Mouse (Mus musculus) myocyte (in vitro differentiated cells): ENCODE measurements at regions not wholly inside any gene's neighbourhood (a gene's known extent, or its start where the extent isn't known, plus 50 kb on each side); places are given as distances from the start of the nearest gene placed in this dataset.

Experiments
- H3K27me3 ChIP-seq: one replicate; pipeline ENCODE4 v1.6.1; 2011; ENCODE audit not compliant: control insufficient read depth, insufficient read depth, insufficient read length
- H3K36me3 ChIP-seq: one replicate; pipeline ENCODE4 v1.6.1; 2011; ENCODE audit not compliant: control insufficient read depth, insufficient read depth
- H3K4me2 ChIP-seq: one replicate; pipeline ENCODE4 v1.6.1; 2011; ENCODE audit warnings: low read depth, control low read depth
- H3K4me3 ChIP-seq: one replicate; pipeline ENCODE4 v1.5.1; 2011; ENCODE audit warnings: mild to moderate bottlenecking, control low read depth, moderate library complexity
- H3K79me2 ChIP-seq: one replicate; pipeline ENCODE4 v1.6.1; 2011; ENCODE audit not compliant: control insufficient read depth, insufficient read depth
- H3ac ChIP-seq: one replicate; pipeline ENCODE4 v1.6.1; 2011; ENCODE audit not compliant: control insufficient read depth, insufficient read length
- CEBPB ChIP-seq: IDR thresholded peaks from 2 replicates; pipeline ENCODE4 v1.6.1; 2011; ENCODE audit warnings: mild to moderate bottlenecking, moderate library complexity; ENCODE audit not compliant: poor library complexity, insufficient read depth, severe bottlenecking
- E2F4 ChIP-seq: IDR thresholded peaks from one replicate; pipeline ENCODE4 v1.6.1; 2011; ENCODE audit warnings: mild to moderate bottlenecking, control low read depth, moderate library complexity; ENCODE audit not compliant: insufficient read depth
- MAX ChIP-seq: IDR thresholded peaks from one replicate; pipeline ENCODE4 v1.6.1; 2011; ENCODE audit warnings: low read depth, mild to moderate bottlenecking, control low read depth
- MYOD1 ChIP-seq, 3 experiments: IDR thresholded peaks; one replicate each; pipeline ENCODE4 v1.6.1; 2011; ENCODE audit warnings: control low read depth in 2 of 3, low read depth in 2 of 3, mild to moderate bottlenecking in 2 of 3, moderate library complexity in 1 of 3; ENCODE audit not compliant: insufficient read length in 2 of 3, control insufficient read depth in 1 of 3
- MYOG ChIP-seq, 3 experiments: IDR thresholded peaks; one replicate each; pipeline ENCODE4 v1.6.1; 2011; ENCODE audit warnings: control low read depth in 2 of 3, low read depth in 2 of 3, mild to moderate bottlenecking in 2 of 3; ENCODE audit not compliant: insufficient read length in 2 of 3, control insufficient read depth in 1 of 3, insufficient read depth in 1 of 3
- POLR2A ChIP-seq: IDR thresholded peaks from one replicate; pipeline ENCODE4 v1.6.1; 2011; ENCODE audit warnings: low read depth, mild to moderate bottlenecking, control low read depth, moderate library complexity; ENCODE audit not compliant: insufficient read length
- POLR2AphosphoS2 ChIP-seq: IDR thresholded peaks from one replicate; pipeline ENCODE4 v1.6.1; 2011; ENCODE audit warnings: low read depth, control low read depth; ENCODE audit not compliant: insufficient read length
- REST ChIP-seq: IDR thresholded peaks from one replicate; pipeline ENCODE4 v1.6.1; 2011; ENCODE audit warnings: mild to moderate bottlenecking, control low read depth, moderate library complexity; ENCODE audit not compliant: insufficient read depth, insufficient read length
- SRF ChIP-seq: IDR thresholded peaks from one replicate; pipeline ENCODE4 v1.6.1; 2011; ENCODE audit warnings: low read depth; ENCODE audit not compliant: control insufficient read depth, insufficient read length
- TCF12 ChIP-seq: IDR thresholded peaks from one replicate; pipeline ENCODE4 v1.6.1; 2011; ENCODE audit warnings: mild to moderate bottlenecking, control low read depth; ENCODE audit not compliant: poor library complexity, insufficient read depth, severe bottlenecking
- TCF3 ChIP-seq: IDR thresholded peaks from one replicate; pipeline ENCODE4 v1.6.1; 2011; ENCODE audit warnings: low read depth, control low read depth; ENCODE audit not compliant: insufficient read length
- USF1 ChIP-seq: IDR thresholded peaks from one replicate; pipeline ENCODE4 v1.6.1; 2011; ENCODE audit warnings: low read depth, mild to moderate bottlenecking, control low read depth, moderate library complexity

DNA sequence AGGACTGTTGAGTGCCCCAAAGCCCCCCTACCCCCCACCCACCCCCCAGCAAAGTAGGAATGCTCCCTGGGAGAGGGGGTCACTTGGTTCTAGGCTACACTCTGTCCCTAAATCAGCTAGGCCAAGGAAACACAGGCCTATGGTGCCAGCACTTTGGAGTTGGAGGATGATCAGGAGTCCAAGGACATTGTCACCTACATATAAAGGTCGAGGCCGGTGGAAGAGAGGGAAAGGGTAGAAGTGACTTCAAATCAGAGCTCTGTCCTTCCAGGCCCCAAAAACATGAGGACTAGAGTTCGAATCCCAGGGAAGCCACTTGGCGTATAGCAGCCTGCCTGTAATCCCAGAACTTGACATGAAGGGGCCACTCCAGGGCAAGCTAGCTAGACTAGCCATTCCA lies 92.3 kb upstream of the Wnt4 start:
- H3K4me2 ChIP-seq = no peak overlapping the region
- H3K27me3 ChIP-seq = no peaks in the 10 kb centered on the region
- no peaks in the 10 kb centered on the region for H3K36me3 ChIP-seq
- no peak overlapping the region for H3K4me3 ChIP-seq
- no peaks in the 10 kb centered on the region for H3K79me2 ChIP-seq
- no peak for TF ChIP-seq CEBPB
- H3ac ChIP-seq = no peak overlapping the region

DNA sequence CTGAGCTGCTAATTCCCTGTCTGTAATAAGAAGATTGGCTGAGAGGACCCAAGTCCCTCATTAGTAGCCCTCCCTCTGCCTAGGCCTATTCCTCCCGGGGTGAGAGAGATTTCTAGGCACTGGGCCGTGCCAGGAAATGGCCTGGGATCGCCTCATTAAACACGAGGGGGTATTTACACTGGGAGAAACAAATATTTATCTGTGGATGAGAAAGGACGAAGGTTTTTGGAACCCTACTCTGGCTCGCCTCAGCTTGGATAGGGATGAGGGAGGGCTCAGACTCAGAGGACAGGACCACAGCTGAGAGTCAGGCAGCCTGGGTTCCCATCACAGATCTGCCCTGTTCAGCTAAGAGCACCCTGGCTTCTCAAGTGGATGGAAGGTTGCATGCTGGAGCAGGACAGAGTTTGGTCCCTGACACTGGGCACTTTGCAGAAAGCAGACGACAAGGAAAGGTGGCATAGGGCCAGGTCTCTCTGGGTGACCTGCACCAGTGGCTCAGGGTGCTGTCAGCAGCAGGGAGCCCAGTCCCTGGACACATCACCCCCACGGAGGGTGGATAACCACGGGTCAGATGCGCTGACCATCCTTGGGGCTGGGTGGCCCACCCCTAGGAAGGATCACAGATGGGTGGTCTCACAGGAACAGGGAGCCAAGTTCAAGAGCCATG lies 94.0 kb upstream of the Wnt4 start:
- Histone ChIP-seq H3ac (no peak overlapping the region), H3K27me3 (no peaks in the 10 kb centered on the region), H3K4me2 (no peak overlapping the region), H3K4me3 (no peak overlapping the region), H3K79me2 (no peaks in the 10 kb centered on the region), H3K36me3 (no peaks in the 10 kb centered on the region)
- TF ChIP-seq USF1 (no peak), TCF12 (no peak), POLR2A (no peak), MYOD1 (IDR thresholded peaks at IDR 0.05; ENCODE audit: control insufficient read depth in 1 of 3, insufficient read length in 2 of 3, low read depth in 2 of 3) (no peak), CEBPB (no peak), TCF3 (no peak), SRF (no peak), POLR2AphosphoS2 (no peak), MAX (no peak), MYOG (IDR thresholded peaks at IDR 0.05; ENCODE audit: control insufficient read depth in 1 of 3, insufficient read depth in 1 of 3, insufficient read length in 2 of 3, low read depth in 2 of 3) (no peak)

- no peak overlapping the region for H3K4me3 ChIP-seq
- TF ChIP-seq TCF12 (no peak), TCF3 (no peak), CEBPB (no peak), SRF (no peak), USF1 (no peak), POLR2A (no peak), REST (no peak), MAX (no peak), POLR2AphosphoS2 (no peak), MYOD1 (IDR thresholded peaks at IDR 0.05; ENCODE audit: control insufficient read depth in 1 of 3, insufficient read length in 2 of 3, low read depth in 2 of 3) (no peak), MYOG (IDR thresholded peaks at IDR 0.05; ENCODE audit: control insufficient read depth in 1 of 3, insufficient read depth in 1 of 3, insufficient read length in 2 of 3, low read depth in 2 of 3) (no peak), E2F4 (no peak)
- H3K4me2 ChIP-seq = no peak overlapping the region
- H3ac ChIP-seq = no peak overlapping the region
- no peaks in the 10 kb centered on the region for H3K27me3 ChIP-seq
- no peaks in the 10 kb centered on the region for H3K79me2 ChIP-seq
- no peaks in the 10 kb centered on the region for H3K36me3 ChIP-seq
These were observed 94.7 kb upstream of the Wnt4 start for GRCm38 (mm10) chr4:137182547-137182946.

DNA sequence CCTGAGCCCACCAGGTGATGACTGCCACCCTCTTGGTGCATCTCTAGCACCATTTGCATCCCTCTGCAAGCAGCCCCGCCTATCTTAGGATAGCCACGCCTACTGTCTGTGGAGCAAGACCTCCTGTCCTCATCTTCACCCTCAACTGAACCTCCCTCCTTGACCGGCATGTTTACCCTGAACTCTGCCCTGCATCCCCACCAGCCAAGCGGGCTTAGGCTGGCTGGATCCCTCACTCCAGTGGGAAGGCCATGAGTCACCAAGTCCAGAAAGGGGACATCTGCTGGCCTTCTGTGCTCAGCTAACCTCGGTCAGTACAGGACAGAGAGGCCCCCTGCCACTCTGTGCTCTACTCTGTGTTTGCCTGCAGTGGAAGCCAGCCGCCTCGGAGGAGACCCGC lies 96.0 kb upstream of the Wnt4 start:
- TF ChIP-seq E2F4 (no peak), USF1 (no peak), SRF (no peak), MYOD1 (IDR thresholded peaks at IDR 0.05; ENCODE audit: control insufficient read depth in 1 of 3, insufficient read length in 2 of 3, low read depth in 2 of 3) (no peak), MAX (no peak), POLR2A (no peak), TCF3 (no peak)
- no peaks in the 10 kb centered on the region for H3K27me3 ChIP-seq
- no peaks in the 10 kb centered on the region for H3K79me2 ChIP-seq
- no peaks in the 10 kb centered on the region for H3K36me3 ChIP-seq
- H3ac ChIP-seq = no peak overlapping the region
- no peak overlapping the region for H3K4me3 ChIP-seq
- no peak overlapping the region for H3K4me2 ChIP-seq

GRCm38 (mm10) chr4:137180083-137180482 lies 97.2 kb upstream of the Wnt4 start:
- no peak overlapping the region for H3ac ChIP-seq
- no peaks in the 10 kb centered on the region for H3K36me3 ChIP-seq
- H3K79me2 ChIP-seq = no peaks in the 10 kb centered on the region
- TF ChIP-seq POLR2AphosphoS2 = no peak
- TF ChIP-seq POLR2A = no peak
- TF ChIP-seq USF1 = no peak
- TF ChIP-seq MAX = no peak
- no peak for TF ChIP-seq MYOD1 (IDR thresholded peaks at IDR 0.05; ENCODE audit: control insufficient read depth in 1 of 3, insufficient read length in 2 of 3, low read depth in 2 of 3)
- TF ChIP-seq TCF12 = no peak
- no peak for TF ChIP-seq CEBPB
- TF ChIP-seq E2F4 = no peak
- TF ChIP-seq REST = no peak
- TF ChIP-seq TCF3 = no peak
- H3K4me3 ChIP-seq = no peak overlapping the region
- no peak overlapping the region for H3K4me2 ChIP-seq
- H3K27me3 ChIP-seq = no peaks in the 10 kb centered on the region
